Mouse (Mus musculus) R1 (cell line): ENCODE data around the gene Hsd17b7.
A peak's percentile ranks its signal among the peaks of the same experiment; 100 is the strongest.
"Not testable (repeated sequence)": the region's sequence is repeated elsewhere in the genome, so short reads cannot be mapped to it uniquely, and the experiment has no call there.

Experiments
- DNase-seq: peaks from one replicate; pipeline ENCODE4 v3.0.0-alpha.2; 2018; ENCODE audit warnings: low read depth, low spot score

The Hsd17b7 gene

DNA sequence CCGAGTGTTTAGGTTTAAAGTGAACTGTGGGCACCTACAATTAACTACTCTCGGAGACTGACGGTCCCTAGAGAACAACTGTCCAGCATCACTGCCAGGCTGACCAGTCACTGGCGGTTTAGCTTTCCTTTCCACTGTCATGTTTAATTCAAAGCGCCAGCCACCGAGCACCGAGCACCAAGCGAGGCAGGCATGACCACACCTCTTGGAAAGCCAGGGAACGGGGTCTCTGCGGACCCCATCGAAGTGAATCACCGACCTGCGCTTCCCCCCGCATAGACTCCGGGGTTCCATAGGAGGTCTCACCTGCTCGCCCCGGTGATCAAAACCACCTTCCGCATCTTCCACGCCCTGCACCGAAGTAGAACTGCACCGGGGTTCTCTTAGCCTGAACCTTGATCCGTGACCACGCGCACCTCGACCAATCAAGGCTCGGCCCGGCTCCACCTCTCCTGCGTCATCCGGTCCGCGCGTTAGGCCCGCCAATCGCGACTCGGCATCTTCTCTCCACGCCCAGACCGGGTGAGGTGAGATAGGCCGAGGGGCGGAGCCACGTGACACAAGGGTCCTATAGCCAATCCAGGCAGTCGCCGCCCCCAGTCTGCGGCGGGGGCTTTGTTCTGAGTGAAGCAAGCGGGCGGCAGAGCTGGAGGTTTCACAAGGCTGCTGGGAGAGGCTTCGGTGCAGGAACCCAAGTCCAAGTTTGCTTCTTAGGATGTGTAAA is at the start of gene Hsd17b7:
Gene Hsd17b7 (minus strand): TSS at position 450 of the 724 bp plus-strand sequence.
- peak; percentile 99 for DNase-seq

DNA sequence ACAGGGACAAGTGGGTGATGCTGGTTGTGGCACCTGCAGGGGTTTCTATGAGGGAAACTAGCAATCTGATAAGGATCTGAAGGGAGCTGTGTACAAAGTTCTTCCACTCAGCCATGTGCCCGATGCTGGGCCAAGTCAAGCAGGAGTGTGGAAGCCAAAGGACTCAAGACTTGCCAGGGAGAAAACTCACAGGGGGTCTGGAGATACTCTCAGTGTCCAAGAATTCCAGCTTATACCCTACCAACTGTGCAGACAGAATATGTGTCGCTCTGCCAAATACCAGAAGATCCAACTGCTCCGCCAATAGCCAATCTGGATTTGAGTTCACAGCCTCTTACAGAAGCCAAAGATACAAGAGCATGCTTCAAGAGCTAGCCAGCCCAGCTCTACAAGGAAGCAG is 45.7 kb upstream of the Hsd17b7 start:
- DNase-seq, result no peak

DNA sequence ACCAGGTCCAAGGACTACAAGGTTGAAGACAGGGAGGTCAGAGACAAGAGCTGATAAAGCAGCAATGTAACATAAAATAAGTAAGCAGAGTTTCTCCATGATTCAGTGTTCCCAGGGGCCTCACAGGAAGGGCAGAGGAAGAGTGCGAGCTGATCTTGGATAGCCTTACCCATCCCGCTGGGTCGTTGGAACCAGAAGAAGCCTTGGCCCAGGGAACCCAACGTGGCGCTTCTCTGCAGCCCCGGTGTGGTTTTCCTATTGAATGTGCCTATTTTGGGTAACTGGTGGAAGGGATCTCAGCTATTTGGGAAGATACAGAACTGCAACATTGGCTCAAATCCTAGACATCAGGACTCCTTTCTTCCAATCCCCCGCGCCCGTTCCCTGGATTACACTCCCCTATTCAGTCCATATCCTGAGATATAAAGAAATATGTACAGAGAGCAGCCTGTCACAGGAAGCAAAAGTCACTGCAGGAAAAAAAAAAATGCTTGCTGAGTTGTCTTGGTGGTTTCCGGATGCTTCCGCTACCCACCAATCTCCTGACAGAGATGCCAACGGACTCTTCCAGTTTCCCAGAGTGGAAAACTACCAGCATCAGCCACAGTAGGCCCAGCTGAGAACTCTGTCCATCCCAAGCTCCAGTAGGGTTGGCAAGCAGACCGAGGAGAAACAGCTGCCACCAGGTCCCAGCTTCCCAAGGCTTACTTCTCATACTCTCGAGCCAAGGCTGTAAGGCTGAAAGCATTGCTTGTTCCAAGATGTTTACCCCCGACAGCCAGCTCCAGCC is 41.9 kb upstream of the Hsd17b7 start:
- DNase-seq, result no peak

DNA sequence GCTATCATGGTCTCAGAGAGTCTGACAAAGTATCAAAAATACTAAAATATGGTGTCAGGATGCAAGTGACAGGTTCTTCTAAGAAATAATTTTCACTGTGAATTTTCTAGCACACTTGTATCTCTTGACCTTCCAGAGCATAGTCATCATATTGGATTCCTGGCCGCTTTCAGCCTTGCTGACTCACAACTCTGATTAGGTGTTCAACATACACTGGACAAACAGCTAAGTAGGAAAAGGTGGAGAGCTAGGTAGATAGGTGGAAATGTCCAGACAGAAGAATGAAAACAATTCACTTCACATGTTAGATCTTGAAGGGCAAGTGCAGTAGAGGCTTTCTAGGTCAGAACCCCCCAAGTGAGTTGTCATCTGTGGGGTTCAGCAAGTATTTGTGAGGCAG is 40.3 kb upstream of the Hsd17b7 start:
- DNase-seq, result no peak

DNA sequence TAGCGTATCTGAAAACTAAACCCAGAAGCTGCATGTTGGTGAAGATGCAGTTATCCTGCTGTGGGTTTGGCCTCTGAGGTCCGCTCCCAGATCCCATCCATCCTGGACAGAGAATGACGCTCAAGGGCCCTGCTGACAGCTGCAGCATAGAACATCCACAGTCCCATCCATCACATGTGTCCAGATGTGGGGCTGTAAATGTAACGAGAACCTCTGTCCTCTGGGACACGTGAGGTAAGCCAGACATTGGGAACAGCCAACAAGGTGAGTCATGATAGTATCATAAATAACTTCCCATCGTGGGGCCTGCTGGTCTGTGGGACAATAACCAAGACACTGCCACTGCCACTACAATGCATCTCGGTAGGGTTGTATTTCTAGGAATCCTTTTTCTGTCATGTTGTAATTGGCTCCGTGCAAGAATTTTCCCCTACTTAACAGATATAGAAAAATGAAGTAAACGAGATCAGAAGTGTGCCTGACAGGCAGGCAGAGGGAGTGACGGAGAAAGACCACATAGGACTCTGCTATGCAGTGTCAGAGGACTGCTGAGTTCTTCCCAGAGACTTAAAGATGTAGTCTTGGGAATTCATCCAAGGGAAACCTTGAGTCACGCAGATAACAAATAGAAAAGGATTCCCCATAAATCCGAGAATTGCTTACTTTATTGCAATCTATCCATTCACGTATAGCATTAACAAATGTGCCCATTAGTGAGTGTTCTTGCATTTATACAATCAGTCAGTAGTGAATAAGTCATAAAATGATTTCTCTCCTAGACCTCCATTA is 39.6 kb upstream of the Hsd17b7 start:
- no peak for DNase-seq

DNA sequence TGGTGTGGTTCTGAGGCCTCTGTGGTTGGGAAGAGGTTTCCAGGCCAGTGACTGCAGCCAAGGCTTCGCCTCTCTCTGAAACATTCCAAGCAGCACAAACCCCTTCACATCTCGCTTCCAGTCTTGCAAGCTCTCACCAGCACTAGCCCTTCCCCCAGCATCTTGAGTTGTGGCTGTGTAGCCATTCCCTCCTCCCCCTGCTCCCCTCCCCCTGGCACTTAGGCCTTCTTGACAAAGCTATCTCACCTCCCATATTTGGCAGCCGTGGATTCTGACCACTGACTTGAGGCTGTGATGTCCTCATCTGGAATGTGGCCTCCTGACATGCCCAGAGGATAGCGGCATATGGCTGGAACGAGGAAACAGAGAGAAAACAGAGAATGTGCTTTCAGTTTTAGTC is 37.5 kb upstream of the Hsd17b7 start:
- DNase-seq, result no peak

DNA sequence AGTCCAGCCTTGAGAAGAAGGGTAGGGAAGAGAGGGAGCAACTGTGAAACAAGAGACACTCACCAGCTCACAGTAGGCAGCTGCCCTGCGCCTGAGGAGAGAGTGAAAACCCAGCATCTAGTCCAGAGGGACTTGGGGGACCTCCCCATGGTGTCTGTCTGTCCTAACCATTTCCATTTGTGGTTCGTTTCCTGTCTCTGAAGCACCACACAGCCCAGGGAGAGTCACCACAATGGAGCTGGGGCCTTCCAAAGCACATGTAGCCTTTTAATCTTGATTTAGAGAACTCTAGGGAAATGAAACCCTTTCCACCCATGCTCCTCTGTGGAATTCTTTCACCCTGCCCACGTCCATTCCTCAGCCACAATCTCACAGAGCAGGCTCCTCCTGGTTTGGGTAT is 36.3 kb upstream of the Hsd17b7 start:
- no peak for DNase-seq

DNA sequence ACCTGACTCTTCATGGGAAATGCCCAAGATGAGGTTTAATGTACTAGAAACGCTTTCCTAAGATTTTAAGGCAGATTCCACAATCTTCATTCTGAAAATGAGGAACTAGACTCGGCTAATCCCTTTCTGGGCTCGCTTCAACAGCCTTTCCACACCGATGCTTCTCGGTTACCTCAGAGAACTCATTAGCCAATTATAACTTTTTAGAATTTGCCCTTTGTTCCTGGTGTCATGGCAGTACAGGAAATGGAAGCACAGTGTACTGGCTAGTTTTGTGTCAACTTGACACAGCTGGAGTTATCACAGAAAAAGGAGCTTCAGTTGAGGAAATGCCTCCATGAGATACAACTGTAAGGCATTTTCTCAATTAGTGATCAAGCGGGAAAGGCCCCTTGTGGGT is 24.9 kb upstream of the Hsd17b7 start:
- not testable (repeated sequence) for DNase-seq

DNA sequence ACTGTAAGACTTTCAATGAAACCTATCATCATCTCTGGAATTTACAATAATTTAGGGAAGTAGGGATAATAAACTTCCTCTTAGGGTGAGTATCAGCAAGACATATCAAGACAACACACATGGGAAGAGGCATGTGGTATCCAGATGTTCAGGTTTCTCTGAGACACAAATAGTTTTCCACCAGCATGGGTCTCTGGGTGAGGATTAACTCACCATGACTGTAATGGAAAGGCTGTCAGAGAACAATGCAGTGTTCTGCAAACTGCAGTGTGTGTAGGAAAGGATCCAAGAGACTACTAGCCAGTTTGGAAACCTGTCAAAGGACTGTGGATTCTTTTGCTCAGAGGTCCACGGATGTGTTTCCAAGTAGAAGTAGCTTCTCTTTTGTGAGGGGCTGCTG is 17.1 kb upstream of the Hsd17b7 start:
- no peak for DNase-seq

DNA sequence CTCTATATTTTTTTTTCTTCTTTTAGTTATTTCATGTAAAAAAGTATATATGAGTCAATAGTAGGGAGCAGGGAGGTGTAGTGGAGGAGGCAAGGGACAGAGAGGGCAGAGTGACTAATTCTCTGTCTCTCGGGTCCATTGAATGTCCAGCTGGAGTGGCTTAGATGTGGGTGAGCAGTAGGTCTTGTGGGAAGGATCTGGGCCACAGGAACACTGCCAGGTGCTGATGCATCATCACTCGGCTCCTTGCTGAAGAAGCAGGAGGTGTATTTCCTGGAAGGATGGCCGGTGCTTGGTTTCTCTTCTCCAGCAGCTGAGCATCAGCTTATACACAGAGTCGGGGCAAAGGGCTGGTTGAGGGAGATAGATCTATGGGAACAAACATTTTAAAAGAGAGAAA is 8.6 kb upstream of the Hsd17b7 start:
- no peak for DNase-seq

DNA sequence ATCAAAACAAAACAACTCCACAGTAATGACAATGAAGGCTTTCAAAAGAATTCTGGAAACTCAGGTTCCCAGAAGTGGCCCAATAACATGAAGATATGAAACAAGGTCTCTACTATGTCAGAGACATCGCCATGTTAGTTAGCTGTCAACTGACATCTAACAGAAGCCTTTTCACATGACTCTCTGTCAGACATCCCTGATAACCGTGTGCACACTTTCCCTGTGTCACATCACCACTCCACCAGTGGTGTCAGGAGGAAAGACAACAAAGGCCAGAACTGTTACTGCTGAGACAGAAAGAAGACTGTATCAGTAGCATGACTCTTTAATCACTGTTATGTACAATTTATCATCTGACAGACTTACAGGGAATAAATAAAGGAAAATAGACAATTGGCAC is 3.0 kb upstream of the Hsd17b7 start:
- no peak for DNase-seq

DNA sequence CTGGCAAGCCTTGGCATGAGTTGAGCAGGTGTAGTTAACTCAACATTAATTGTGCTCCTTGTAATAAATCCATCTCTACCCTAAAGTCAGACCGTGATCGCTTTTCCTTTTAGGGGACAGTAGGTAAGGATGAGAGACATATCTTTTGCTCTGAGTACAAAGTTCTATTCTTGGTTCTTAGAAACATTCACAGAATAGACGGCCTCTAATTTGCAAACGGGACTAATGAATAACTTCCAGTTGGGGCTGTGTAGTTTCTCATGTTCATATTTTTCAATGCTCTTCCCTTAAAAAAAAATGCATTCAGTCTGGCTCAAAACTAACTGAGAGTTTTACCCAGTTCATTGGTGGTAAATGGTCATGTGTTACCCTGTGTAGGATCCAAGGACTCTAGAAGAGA is 1.9 kb upstream of the Hsd17b7 start:
- DNase-seq, result no peak

DNA sequence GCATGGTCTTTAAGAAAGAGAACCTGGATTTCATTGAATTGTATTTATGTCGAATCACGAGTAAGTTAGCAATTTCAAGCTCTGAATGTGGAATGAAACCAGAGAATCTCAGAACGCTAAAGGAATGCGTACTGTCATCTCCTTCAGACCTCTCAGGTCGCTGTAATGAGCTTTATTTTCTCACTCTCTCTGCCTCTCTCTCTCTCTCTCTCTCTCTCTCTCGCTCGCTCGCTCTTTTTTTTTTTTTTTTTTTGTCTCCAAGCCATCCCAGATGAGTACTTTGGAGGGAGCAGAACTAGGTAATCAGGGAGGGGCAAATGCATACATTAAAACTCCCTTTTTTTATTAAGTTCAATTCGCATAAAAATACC is 460 bp upstream of the Hsd17b7 start:
- DNase-seq, result no peak

DNA sequence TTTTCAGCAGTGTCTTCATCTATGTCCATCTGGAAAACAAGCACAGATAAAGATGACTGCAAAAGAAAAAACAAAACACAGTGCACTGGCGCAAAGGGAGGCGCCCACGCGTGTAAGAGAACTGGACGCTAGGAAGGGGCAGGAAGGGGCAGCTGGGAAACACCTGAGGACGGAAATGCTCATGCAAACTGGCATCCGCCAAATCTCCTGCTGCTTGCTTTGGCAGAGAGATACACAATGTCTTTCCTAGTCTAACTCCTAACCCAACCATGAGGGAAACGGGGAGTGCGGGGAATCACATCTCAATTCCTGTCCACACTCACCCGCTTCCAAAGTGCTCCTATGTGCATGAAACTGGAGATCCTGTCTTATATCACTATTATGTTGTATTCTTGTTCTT is 15.9 kb downstream of the Hsd17b7 start:
- no peak for DNase-seq

DNA sequence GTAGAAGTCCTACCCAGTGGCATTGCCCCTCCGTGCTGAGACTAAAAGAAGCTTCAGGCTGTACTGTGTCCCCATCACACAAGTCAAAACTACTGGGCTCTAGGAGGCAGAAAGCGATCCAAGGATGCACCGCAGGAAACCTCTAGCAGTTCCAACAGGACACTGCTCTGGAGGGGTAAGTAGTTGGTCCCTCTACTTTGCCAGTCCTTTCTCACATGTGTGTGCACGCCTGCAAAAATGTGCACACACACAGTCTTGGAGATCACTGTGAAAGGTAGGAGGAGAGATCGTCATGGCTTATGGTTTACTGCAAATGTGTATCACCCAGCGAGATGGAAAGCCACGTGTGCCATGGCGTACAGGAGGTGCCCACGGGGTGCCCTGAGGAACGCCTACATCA is 16.4 kb downstream of the Hsd17b7 start:
- DNase-seq, result no peak

DNA sequence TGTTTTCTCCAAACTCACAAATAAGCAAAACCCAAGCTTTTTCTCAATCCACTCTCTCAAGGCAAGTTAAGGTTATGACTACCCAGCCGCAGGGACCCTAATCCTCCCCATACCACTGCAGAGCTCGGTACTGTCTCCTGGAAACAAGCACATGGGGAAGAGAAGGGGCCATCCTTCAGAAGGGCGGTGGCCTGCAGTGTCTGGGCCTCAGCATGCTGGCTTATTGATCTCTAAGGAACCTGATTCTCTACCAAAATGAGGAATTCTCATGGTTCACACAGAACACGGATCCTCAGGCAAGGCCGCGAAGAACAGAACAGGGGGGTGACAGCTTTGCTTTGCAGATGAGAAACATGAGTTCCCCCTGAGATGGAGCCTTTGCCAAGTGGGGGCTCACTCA is 17.5 kb downstream of the Hsd17b7 start:
- DNase-seq, result no peak

DNA sequence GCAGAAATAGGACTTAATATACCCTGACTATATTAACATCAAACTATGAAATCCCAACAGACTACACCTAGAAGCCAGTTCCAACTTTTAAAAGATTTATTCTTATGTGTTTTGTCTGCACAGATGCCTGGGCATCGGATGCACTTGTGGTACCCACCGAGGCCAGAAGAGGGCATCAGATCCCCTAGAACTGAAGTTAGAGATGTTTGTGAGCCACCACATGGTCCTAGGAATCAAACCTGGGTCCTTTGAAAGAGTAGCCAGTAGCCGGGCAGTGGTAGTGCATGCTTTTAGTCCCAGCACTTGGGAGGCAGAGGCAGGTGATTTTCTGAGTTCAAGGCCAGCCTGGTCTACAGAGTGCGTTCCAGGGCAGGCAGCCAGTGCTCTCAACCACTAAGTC is 18.4 kb downstream of the Hsd17b7 start:
- DNase-seq, result peak; percentile 64

DNA sequence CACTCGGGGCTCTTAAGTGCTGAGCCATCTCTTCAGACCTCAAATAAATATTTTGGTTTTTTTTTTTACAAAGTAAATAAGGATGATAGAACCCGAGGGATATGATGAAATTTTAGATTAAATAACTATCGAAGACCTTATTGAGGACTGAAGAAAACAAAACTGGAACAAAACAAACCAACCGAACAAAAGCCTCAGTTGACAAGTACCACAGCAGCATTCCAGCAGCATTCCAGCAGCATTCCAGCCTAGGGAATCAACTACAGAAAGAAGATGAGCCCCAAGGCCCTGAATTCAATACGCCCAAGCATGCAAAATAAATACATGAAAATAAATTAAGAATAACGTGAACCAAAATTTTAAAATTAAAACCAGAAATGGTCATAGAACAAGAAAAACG is 19.1 kb downstream of the Hsd17b7 start:
- no peak for DNase-seq

DNA sequence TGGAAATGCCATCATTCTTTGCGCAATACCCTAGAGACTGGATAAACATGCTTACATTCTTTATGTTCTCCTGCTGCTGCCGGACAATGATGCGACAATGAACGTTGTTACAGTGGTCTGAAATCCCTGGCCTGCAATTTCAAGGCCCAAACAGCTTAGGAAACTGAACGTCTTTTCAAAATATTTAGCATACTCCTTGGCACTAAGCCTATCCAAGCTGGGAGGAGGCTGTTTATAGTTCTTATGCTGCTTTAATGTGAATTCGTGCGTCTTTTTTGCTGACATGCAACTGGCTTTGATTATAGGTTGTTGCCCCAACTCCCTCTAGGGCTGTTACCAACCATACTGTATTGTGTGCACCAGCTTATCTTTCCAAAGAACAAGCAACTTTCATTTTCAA is 20.2 kb downstream of the Hsd17b7 start:
- no peak for DNase-seq

DNA sequence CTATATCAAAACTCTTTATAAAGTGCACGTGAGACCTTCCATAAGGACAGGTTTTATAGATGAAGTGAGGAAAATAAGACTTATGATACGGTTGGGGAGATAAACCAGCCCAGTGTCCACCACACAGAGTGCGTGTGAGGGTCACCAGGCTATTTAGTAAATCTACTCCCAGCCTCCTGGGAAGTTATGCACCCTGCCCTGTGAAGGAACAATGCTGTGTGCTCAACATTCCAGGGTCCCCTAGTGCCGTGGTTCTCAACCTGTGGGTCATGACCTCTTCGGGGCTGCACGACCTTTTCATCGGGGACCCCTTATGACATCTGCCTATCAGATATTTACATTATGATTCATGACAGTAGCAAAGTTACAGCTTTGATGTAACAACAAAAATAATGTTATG is 20.8 kb downstream of the Hsd17b7 start:
- no peak for DNase-seq

DNA sequence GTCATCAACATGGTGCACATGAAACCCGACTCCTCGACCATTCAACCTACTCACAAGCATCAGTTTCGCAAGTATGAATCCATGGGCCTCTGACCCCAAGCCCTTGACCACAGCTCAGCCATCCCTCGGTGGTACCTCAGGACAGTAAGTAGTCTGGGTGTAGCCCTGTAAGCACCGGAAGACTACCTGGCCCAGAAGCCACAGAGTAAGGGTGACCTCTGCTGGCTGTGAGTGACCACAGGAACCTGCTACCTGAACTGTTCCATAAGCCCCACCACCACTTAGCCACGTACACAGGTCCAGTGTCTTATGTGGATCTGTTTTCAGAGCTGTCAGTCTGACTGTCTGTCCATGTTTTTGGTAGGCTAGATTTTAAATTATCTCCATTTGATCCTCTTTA is 21.4 kb downstream of the Hsd17b7 start:
- DNase-seq, result no peak

DNA sequence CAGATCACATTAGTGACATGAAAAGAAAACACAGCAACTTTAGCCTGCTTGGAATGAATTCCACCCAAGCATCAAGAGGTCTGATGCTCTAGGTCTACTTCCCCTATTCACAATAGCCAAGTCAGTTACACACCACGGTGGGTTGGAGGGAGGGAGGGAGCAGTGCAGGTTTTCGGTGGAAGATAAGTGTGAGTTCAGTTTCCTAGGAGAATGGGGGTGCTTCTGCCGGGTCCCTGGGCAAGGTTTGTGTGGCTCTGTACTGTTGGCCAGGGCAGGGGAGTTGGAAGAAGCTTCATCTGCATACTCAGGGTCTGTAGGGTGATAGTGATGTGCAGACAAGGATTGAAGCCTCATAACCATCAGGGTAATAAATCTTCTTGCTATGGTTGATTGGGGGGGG is 23.0 kb downstream of the Hsd17b7 start:
- no peak for DNase-seq

DNA sequence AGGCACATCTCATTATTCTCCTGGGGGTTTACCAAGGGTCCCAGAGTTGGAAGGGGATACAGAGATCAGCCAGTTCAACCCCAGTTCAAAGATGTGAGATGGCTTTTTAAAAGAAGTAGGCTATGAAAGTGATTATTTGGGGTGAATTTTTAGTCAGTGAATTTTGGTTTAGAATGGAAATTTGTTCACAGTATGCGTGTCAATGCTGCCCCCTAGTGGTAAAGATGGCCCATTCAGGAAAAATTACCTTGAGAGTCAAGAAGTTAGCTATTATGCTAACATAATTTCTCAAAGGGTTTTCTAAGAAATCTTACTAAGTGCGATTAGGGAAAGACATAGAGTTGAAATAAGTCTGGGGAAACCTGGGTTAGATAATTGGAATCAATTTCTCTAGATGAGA is 29.7 kb downstream of the Hsd17b7 start:
- DNase-seq, result peak; percentile 18
